Mouse (Mus musculus) lung, postnatal 36 days (tissue): ENCODE measurements around the gene Gm29797.
A peak's percentile ranks its signal among the peaks of the same experiment; 100 is the strongest.

ENCODE experiments used
- DNase-seq: peaks from one replicate; pipeline ENCODE4 v3.0.0; 2022; ENCODE audit warnings: mixed read lengths

Gene Gm29797

GRCm38 (mm10) chr2:181656734-181657133, at the start of gene Gm29797:
Gm29797 (plus strand) TSS chr2:181657034.
- DNase-seq, result no peak

- DNase-seq, result no peak
Observed at GRCm38 (mm10) chr2:181618761-181619495, 37.9 kb upstream of the Gm29797 start.

- peak; percentile 52 for DNase-seq
Observed at GRCm38 (mm10) chr2:181623401-181623800, 33.4 kb upstream of the Gm29797 start.

GRCm38 (mm10) chr2:181628471-181628870, 28.4 kb upstream of the Gm29797 start:
- DNase-seq, result no peak

GRCm38 (mm10) chr2:181632624-181633023, 24.2 kb upstream of the Gm29797 start:
- DNase-seq, result no peak

GRCm38 (mm10) chr2:181635865-181636264, 21.0 kb upstream of the Gm29797 start:
- no peak for DNase-seq

GRCm38 (mm10) chr2:181644361-181644760, 12.5 kb upstream of the Gm29797 start:
- DNase-seq, result peak; percentile 73

GRCm38 (mm10) chr2:181645666-181646065, 11.2 kb upstream of the Gm29797 start:
- no peak for DNase-seq

- no peak for DNase-seq
Observed at GRCm38 (mm10) chr2:181646626-181647472, 10.0 kb upstream of the Gm29797 start.

GRCm38 (mm10) chr2:181648926-181649325, 7.9 kb upstream of the Gm29797 start:
- DNase-seq, result no peak

GRCm38 (mm10) chr2:181653065-181653464, 3.8 kb upstream of the Gm29797 start:
- DNase-seq, result no peak

- DNase-seq, result no peak
Observed at GRCm38 (mm10) chr2:181653523-181653922, 3.3 kb upstream of the Gm29797 start.

- DNase-seq, result no peak
Observed at GRCm38 (mm10) chr2:181657441-181657840, 607 bp downstream of the Gm29797 start.

GRCm38 (mm10) chr2:181658528-181658927, 1.7 kb downstream of the Gm29797 start:
- no peak for DNase-seq

- DNase-seq, result peak; percentile 84
Observed at GRCm38 (mm10) chr2:181658930-181659555, 2.2 kb downstream of the Gm29797 start.

GRCm38 (mm10) chr2:181659609-181660055, 2.8 kb downstream of the Gm29797 start:
- DNase-seq, result peak; percentile 96

- DNase-seq, result peak; percentile 45
Observed at GRCm38 (mm10) chr2:181662620-181663297, 5.9 kb downstream of the Gm29797 start.

GRCm38 (mm10) chr2:181663298-181663630, 6.4 kb downstream of the Gm29797 start:
- peak; percentile 80 for DNase-seq

- peak; percentile 37 for DNase-seq
Observed at GRCm38 (mm10) chr2:181670285-181670912, 13.6 kb downstream of the Gm29797 start.

GRCm38 (mm10) chr2:181670913-181671311, 14.1 kb downstream of the Gm29797 start:
- no peak for DNase-seq

GRCm38 (mm10) chr2:181671326-181671725, 14.5 kb downstream of the Gm29797 start, which contains the start of gene Sox18:
Sox18 (minus strand) TSS chr2:181671640.
- peak; percentile 86 for DNase-seq

GRCm38 (mm10) chr2:181671984-181672383, 15.2 kb downstream of the Gm29797 start:
- DNase-seq, result no peak
